Mouse (Mus musculus) heart, adult 8-10 months (tissue): ENCODE data around the gene Baiap2. TPM values are rescaled to one million over a fixed set of nuclear protein-coding genes. Genes with fewer than 3 reads are reported as not detected.
A peak's percentile ranks its signal among the peaks of the same experiment; 100 is the strongest.

Experiments
- DNase-seq: peaks from one replicate; pipeline ENCODE4 v3.0.0; 2022; ENCODE audit warnings: low spot score
- total RNA-seq, 4 experiments: library from RNA; stranded (reverse); gene quantifications; 2 replicates each; pipeline ENCODE4 v1.2.4; 2022

Gene Baiap2
- total RNA-seq, 4 experiments from 2014 or later, result 4.8 to 10.0 (median 5.8) TPM

GRCm38 (mm10) chr11:120011761-120012560 is 69.4 kb downstream of the Baiap2 start:
- DNase-seq, result no peak

GRCm38 (mm10) chr11:120012702-120013101 is 70.1 kb downstream of the Baiap2 start:
- no peak for DNase-seq

DNA sequence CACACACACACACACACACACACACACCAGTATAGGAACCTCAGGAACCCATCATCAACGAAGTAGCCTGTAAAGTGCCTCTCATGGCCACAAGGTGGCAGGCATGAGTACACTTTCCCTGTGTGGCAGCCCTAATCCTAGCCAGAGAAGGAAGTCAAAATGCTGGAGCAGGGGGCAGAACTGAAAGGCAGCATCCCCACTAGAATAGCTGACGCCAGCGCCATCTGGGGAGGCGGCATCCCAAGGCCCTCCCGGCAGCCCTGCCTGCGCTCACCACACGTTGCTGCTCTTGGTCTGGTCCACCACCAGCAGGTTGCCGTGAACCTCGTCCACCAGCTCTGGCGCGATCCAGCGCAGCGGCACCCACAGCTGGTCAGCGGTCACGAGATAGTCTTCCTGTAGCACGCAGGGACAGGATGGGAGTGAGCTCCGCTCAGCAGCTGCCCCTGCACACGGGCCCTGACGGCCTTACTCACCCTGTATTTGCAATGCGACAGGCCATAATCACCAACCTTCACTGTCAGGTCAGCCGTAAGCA is 70.7 kb downstream of the Baiap2 start:
- peak; percentile 86 for DNase-seq

- no peak for DNase-seq
These were observed 72.2 kb downstream of the Baiap2 start for GRCm38 (mm10) chr11:120014758-120015157.

- DNase-seq, result no peak
These were observed 74.4 kb downstream of the Baiap2 start for GRCm38 (mm10) chr11:120017011-120017410.

- DNase-seq, result no peak
These were observed 77.2 kb downstream of the Baiap2 start for GRCm38 (mm10) chr11:120019542-120020440.

DNA sequence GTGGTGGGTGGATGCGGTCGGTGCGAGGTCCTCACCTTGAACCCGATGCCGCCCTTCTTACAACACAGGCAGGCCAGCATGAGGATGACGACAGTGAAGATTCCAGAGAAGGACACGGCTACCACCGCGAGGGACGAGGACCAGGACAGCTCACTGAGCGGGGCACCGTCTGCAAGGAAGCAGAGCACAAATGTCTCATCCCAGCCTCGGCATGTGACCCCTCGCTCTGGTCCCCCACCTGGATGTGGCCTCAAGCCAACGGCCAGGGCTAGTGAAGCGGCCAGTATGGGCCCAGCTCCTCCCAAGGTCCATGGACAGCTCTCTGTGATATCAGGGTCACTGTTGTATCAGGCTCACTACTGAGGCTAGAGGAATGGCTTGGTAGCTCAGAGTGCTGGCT is 78.8 kb downstream of the Baiap2 start:
- no peak for DNase-seq

GRCm38 (mm10) chr11:120022216-120022615 is 79.7 kb downstream of the Baiap2 start:
- no peak for DNase-seq

DNA sequence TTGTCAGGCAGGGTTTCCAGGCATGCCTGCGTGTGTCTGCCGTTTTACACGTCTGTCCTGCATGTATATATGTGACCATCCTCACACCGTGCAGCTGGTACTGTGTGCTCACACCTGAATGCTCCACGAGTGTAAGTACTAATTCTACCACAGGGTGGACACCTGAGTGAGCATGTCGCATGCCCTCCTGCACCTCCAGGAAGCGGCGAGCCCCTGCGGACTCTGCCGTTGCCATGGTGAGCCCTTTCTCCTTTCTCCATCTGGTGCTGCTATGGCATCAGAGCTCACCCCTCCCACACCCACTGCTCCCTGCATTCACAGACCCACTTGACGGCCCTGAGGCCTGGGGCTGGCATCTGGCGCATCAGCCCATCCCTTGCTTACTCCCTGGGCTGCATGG is 80.3 kb downstream of the Baiap2 start:
- no peak for DNase-seq

DNA sequence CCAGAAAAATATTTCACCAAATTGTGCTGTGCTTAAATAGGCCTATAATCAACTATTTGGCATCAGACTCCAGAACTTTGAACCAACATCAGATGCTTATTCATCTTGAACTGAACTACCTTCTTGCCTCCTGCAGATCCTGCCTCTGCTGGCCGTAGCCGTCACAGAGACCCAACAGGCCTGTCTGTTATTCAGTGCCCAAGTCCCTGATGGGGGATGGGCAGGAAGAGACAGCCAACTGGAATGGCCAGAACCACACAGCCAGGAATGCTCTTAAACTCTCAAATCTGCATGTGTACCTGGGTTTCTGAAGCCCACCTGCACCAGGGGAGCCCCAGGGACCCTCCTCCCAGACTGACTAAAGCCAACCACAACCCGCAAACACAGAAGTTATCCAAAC is 84.4 kb downstream of the Baiap2 start:
- no peak for DNase-seq

DNA sequence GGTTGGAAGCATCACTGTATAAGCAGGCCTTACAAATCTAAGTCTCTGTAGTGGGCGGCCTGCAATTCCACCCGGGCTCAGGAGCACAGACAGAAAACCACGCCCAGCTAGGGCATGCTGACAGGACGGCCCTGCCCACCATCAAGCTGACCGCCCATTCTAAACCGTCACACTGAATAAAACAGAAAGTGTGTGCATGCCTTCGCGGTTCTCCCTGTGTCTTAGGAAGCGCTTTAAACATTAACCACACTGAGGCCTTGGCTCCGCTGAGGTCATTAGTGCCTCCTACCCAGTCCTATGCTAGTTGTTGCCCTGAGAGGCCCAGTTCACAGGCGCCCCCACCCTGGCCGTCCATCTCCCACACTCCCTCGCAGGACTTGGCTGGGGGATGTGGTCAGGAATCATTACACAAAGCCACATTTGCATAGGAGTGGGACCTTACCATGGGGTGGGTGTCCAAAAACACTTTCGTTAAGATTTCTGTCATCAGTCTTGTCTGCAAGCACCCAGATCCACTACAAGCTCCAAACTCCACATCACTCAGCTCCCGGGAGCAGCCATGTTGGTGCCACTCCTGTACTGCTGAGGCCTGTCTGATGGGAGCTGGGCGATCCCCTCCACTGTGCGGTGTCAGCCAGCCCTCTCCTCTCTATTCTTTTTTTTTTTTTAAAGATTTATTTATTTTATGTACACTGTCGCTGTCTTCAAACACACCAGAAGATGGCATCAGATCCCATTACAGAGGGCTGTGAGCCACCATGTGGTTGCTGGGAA is 85.9 kb downstream of the Baiap2 start:
- DNase-seq, result no peak

DNA sequence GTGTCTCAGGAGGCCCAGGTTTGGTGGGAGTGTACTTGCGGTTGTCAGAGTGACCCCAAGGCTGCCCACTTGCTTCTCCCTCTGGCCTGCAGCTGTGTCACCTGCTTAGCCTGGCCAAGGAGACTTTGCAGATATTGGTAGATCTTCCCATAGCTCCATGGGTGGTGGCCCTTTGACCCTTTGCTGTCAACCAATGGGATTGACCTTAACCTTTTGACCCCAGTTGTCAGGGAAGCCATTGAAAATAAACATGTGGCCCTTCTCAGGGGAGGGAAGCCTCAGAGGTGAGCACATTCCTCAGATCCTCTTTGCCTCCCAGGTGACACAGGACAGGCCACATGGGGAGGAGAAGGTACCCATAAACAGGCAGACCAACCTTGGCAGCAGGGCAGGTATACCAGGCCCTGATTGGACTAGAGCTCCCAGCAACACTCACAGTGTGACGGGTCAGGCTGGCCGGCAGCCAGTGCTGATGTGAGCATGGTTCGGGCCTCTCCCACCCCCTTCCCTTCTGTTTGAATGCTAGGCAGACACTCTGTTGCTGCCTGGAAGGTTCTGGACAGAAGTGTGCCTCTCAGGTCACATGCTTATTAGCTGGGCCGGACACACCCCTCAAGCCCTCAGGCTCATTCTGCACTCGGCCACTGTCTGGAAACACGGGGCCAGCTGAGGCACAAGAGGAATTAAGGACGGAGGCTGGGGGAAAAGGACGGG is 87.0 kb downstream of the Baiap2 start:
- DNase-seq, result no peak

- peak; percentile 49 for DNase-seq
These were observed 87.8 kb downstream of the Baiap2 start for GRCm38 (mm10) chr11:120030145-120030901.

DNA sequence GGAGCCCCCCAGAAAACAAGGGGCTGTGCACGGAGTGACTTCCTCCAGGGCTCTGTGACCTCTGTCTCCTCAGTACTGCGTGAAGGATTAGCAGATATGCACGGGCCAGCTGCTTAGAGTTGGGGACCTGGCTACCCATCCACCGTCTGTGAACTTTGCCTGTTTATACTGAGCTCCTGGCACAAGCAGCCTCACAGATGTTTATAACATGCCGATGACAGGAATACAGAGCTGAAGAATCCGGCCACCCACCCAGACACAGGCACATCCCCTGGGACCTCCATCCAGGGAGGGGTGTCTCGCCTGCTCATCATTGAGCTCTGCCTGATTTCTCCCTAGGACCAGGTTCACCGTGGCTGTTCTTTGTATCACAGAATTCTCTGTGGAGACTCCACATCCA is 89.5 kb downstream of the Baiap2 start:
- DNase-seq, result no peak

GRCm38 (mm10) chr11:120033473-120033872 is 90.9 kb downstream of the Baiap2 start:
- no peak for DNase-seq

- no peak for DNase-seq
These were observed 91.7 kb downstream of the Baiap2 start for GRCm38 (mm10) chr11:120034306-120034705.

- DNase-seq, result no peak
These were observed 92.2 kb downstream of the Baiap2 start for GRCm38 (mm10) chr11:120034762-120035161.

- DNase-seq, result peak; percentile 24
These were observed 97.0 kb downstream of the Baiap2 start for GRCm38 (mm10) chr11:120039581-120039980.

DNA sequence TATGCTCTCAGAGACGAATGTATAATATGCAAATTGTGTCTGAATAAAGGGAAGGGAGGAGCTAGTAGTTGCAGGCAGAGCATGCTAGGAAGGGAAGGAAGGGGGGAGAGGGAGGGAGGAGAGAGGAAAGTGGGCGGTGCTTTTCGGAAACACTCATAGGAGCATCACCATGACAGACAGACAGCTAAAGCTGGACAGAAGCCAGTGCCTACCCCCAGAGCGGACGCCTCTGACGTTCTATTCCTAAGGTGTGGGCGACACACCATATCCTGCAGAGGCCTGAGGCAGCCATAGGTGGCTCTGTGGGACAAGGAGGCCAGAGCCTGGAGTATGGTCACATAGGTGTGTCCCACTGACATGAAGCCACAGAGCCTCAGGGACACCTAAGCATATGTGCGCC is 97.9 kb downstream of the Baiap2 start:
- DNase-seq, result no peak
